Mouse (Mus musculus): ENCODE data around the gene Arntl2. TPM values are rescaled to one million over a fixed set of nuclear protein-coding genes. Genes with fewer than 3 reads are reported as not detected.

Arntl2 gene
- total RNA-seq, 1 experiment: 8.4 TPM

GRCm38 (mm10) chr6:146848281-146848680 lies 52.4 kb downstream of the Arntl2 start:
- no peak for DNase-seq (ENCODE audit: low read depth, low spot score)
- Histone ChIP-seq H3K36me3 (ENCODE audit: control insufficient read depth, insufficient read depth, low read length, poor library complexity, severe bottlenecking) (no peaks in the 10 kb centered on the region), H3K4me1 (ENCODE audit: control insufficient read depth in 2 of 2, insufficient read depth in 2 of 2, low read length in 2 of 2, poor library complexity in 1 of 2) (peaks cover 0 to 6% of the 10 kb centered on the region in 2 experiments; a peak in 1 of 4 replicates), H3K9ac (ENCODE audit: insufficient read depth, low read depth, low read length, poor library complexity, severe bottlenecking) (no peak overlapping the region), H3K27ac (ENCODE audit: insufficient read depth, low read depth, low read length, poor library complexity, severe bottlenecking) (no peak overlapping the region), H3K9me3 (ENCODE audit: control insufficient read depth, insufficient read depth, low read depth, low read length) (no peaks in the 10 kb centered on the region), H3K4me3 (ENCODE audit: insufficient read depth in 1 of 2, low read depth in 1 of 2, low read length in 2 of 2, poor library complexity in 1 of 2, severe bottlenecking in 1 of 2) (no peak overlapping the region)
- in situ Hi-C loops (cut with MboI; ENCODE audit: low sequenced_read_pairs in 2 of 2, unreplicated experiment in 2 of 2): no loop called here
- TF ChIP-seq HCFC1 (IDR thresholded peaks at IDR 0.05; ENCODE audit: borderline replicate concordance, insufficient read depth, low read length) (no peak), ZNF384 (IDR thresholded peaks at IDR 0.05; ENCODE audit: low read depth, low read length) (no peak), MAFK (IDR thresholded peaks at IDR 0.05; ENCODE audit: insufficient read depth, low read depth, low read length) (no peak), ZC3H11A (IDR thresholded peaks at IDR 0.05; ENCODE audit: borderline replicate concordance, low read depth, low read length) (no peak), CHD2 (IDR thresholded peaks at IDR 0.05; ENCODE audit: low read depth, low read length) (no peak)

- H3K36me3 ChIP-seq (ENCODE audit: control insufficient read depth, insufficient read depth, low read length, poor library complexity, severe bottlenecking): no peaks in the 10 kb centered on the region
- TF ChIP-seq ZC3H11A (IDR thresholded peaks at IDR 0.05; ENCODE audit: borderline replicate concordance, low read depth, low read length) (no peak), CHD2 (IDR thresholded peaks at IDR 0.05; ENCODE audit: low read depth, low read length) (no peak), MAFK (IDR thresholded peaks at IDR 0.05; ENCODE audit: insufficient read depth, low read depth, low read length) (no peak), HCFC1 (IDR thresholded peaks at IDR 0.05; ENCODE audit: borderline replicate concordance, insufficient read depth, low read length) (no peak), ZNF384 (IDR thresholded peaks at IDR 0.05; ENCODE audit: low read depth, low read length) (no peak)
- in situ Hi-C loops (cut with MboI; ENCODE audit: low sequenced_read_pairs in 2 of 2, unreplicated experiment in 2 of 2): no loop called here
- H3K4me1 ChIP-seq (ENCODE audit: control insufficient read depth in 2 of 2, insufficient read depth in 2 of 2, low read length in 2 of 2, poor library complexity in 1 of 2): peaks cover 0 to 6% of the 10 kb centered on the region in 2 experiments; a peak in 1 of 4 replicates
- H3K9ac ChIP-seq (ENCODE audit: insufficient read depth, low read depth, low read length, poor library complexity, severe bottlenecking): no peak within 1 kb of the TSS
- H3K4me3 ChIP-seq (ENCODE audit: insufficient read depth in 1 of 2, low read depth in 1 of 2, low read length in 2 of 2, poor library complexity in 1 of 2, severe bottlenecking in 1 of 2): no peak within 1 kb of the TSS
- no peak within 1 kb of the TSS for H3K27ac ChIP-seq (ENCODE audit: insufficient read depth, low read depth, low read length, poor library complexity, severe bottlenecking)
- H3K9me3 ChIP-seq (ENCODE audit: control insufficient read depth, insufficient read depth, low read depth, low read length): no peaks in the 10 kb centered on the region
- DNase-seq (ENCODE audit: low read depth, low spot score): no peak
Observed at GRCm38 (mm10) chr6:146850050-146850449, 54.2 kb downstream of the Arntl2 start, which contains the start of gene Smco2. Gene Smco2, plus strand, starts transcription at chr6:146850104.

DNA sequence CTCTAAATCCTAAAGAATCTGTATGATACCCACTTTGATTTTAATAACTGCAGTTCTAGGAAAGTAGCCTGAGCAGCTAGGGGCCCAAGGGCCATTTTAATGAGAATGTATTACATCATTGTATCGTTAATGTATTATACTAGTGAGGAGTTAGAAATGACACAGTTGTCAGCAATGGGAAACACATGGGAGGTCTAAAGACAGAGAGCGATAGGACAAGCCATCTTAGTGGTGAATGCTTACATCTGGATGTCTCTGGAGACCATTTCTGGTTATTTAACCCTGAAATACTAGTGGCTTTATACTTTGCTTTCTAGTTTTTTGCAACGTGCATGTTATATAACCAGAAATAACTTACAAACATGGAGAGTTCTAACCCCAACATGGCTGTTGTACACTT lies 56.1 kb downstream of the Arntl2 start:
- DNase-seq (ENCODE audit: low read depth, low spot score): no peak
- H3K4me1 ChIP-seq (ENCODE audit: control insufficient read depth in 2 of 2, insufficient read depth in 2 of 2, low read length in 2 of 2, poor library complexity in 1 of 2): peaks cover 0 to 6% of the 10 kb centered on the region in 2 experiments; a peak in 1 of 4 replicates
- in situ Hi-C loops (cut with MboI; ENCODE audit: low sequenced_read_pairs in 2 of 2, unreplicated experiment in 2 of 2): no loop called here
- H3K27ac ChIP-seq (ENCODE audit: insufficient read depth, low read depth, low read length, poor library complexity, severe bottlenecking): no peak overlapping the region
- H3K4me3 ChIP-seq (ENCODE audit: insufficient read depth in 1 of 2, low read depth in 1 of 2, low read length in 2 of 2, poor library complexity in 1 of 2, severe bottlenecking in 1 of 2): no peak overlapping the region
- H3K36me3 ChIP-seq (ENCODE audit: control insufficient read depth, insufficient read depth, low read length, poor library complexity, severe bottlenecking): no peaks in the 10 kb centered on the region
- no peaks in the 10 kb centered on the region for H3K9me3 ChIP-seq (ENCODE audit: control insufficient read depth, insufficient read depth, low read depth, low read length)
- TF ChIP-seq ZNF384 (IDR thresholded peaks at IDR 0.05; ENCODE audit: low read depth, low read length) (no peak), MAFK (IDR thresholded peaks at IDR 0.05; ENCODE audit: insufficient read depth, low read depth, low read length) (no peak), CHD2 (IDR thresholded peaks at IDR 0.05; ENCODE audit: low read depth, low read length) (no peak)
- H3K9ac ChIP-seq (ENCODE audit: insufficient read depth, low read depth, low read length, poor library complexity, severe bottlenecking): no peak overlapping the region

DNA sequence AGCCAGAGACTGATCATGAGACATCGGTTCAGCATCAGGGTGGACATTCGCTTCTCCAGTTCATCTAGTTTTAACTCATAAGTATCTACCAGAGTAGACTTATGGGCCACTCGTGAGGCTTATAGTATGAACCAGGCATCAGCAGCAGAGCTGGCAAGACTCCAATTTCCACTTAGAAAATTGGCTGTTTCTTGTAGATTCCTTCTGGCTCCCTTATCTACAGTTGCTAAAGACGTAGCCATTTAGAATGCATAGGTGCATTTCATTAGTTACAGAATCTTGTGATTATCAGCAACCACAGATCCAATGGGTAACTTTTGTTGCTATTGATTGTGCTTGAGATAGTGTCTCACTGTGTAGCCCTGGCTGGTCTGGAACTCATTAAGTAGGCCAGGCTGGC lies 56.9 kb downstream of the Arntl2 start:
- in situ Hi-C loops (cut with MboI; ENCODE audit: low sequenced_read_pairs in 2 of 2, unreplicated experiment in 2 of 2): no loop called here
- TF ChIP-seq CHD2 (IDR thresholded peaks at IDR 0.05; ENCODE audit: low read depth, low read length) (no peak), ZNF384 (IDR thresholded peaks at IDR 0.05; ENCODE audit: low read depth, low read length) (no peak), HCFC1 (IDR thresholded peaks at IDR 0.05; ENCODE audit: borderline replicate concordance, insufficient read depth, low read length) (no peak), ZC3H11A (IDR thresholded peaks at IDR 0.05; ENCODE audit: borderline replicate concordance, low read depth, low read length) (no peak), MAFK (IDR thresholded peaks at IDR 0.05; ENCODE audit: insufficient read depth, low read depth, low read length) (no peak)
- Histone ChIP-seq H3K27ac (ENCODE audit: insufficient read depth, low read depth, low read length, poor library complexity, severe bottlenecking) (no peak overlapping the region), H3K36me3 (ENCODE audit: control insufficient read depth, insufficient read depth, low read length, poor library complexity, severe bottlenecking) (no peaks in the 10 kb centered on the region), H3K4me1 (ENCODE audit: control insufficient read depth in 2 of 2, insufficient read depth in 2 of 2, low read length in 2 of 2, poor library complexity in 1 of 2) (peaks cover 0 to 6% of the 10 kb centered on the region in 2 experiments; a peak in 1 of 4 replicates), H3K9me3 (ENCODE audit: control insufficient read depth, insufficient read depth, low read depth, low read length) (no peaks in the 10 kb centered on the region), H3K4me3 (ENCODE audit: insufficient read depth in 1 of 2, low read depth in 1 of 2, low read length in 2 of 2, poor library complexity in 1 of 2, severe bottlenecking in 1 of 2) (no peak overlapping the region), H3K9ac (ENCODE audit: insufficient read depth, low read depth, low read length, poor library complexity, severe bottlenecking) (no peak overlapping the region)
- DNase-seq (ENCODE audit: low read depth, low spot score): no peak

- no peak overlapping the region for H3K27ac ChIP-seq (ENCODE audit: insufficient read depth, low read depth, low read length, poor library complexity, severe bottlenecking)
- no peak overlapping the region for H3K9ac ChIP-seq (ENCODE audit: insufficient read depth, low read depth, low read length, poor library complexity, severe bottlenecking)
- H3K4me1 ChIP-seq (ENCODE audit: control insufficient read depth in 2 of 2, insufficient read depth in 2 of 2, low read length in 2 of 2, poor library complexity in 1 of 2): no peaks in the 10 kb centered on the region
- in situ Hi-C loops (cut with MboI; ENCODE audit: low sequenced_read_pairs in 2 of 2, unreplicated experiment in 2 of 2): no loop called here
- DNase-seq (ENCODE audit: low read depth, low spot score): peak; percentile 99
- H3K4me3 ChIP-seq (ENCODE audit: insufficient read depth in 1 of 2, low read depth in 1 of 2, low read length in 2 of 2, poor library complexity in 1 of 2, severe bottlenecking in 1 of 2): no peak overlapping the region
- no peaks in the 10 kb centered on the region for H3K36me3 ChIP-seq (ENCODE audit: control insufficient read depth, insufficient read depth, low read length, poor library complexity, severe bottlenecking)
- H3K9me3 ChIP-seq (ENCODE audit: control insufficient read depth, insufficient read depth, low read depth, low read length): no peaks in the 10 kb centered on the region
- TF ChIP-seq MAFK (IDR thresholded peaks at IDR 0.05; ENCODE audit: insufficient read depth, low read depth, low read length) (no peak), CHD2 (IDR thresholded peaks at IDR 0.05; ENCODE audit: low read depth, low read length) (no peak), ZNF384 (IDR thresholded peaks at IDR 0.05; ENCODE audit: low read depth, low read length) (no peak), HCFC1 (IDR thresholded peaks at IDR 0.05; ENCODE audit: borderline replicate concordance, insufficient read depth, low read length) (no peak), ZC3H11A (IDR thresholded peaks at IDR 0.05; ENCODE audit: borderline replicate concordance, low read depth, low read length) (no peak)
Observed at GRCm38 (mm10) chr6:146855185-146855584, 59.3 kb downstream of the Arntl2 start.
